Mouse (Mus musculus) kidney, postnatal 0 days (tissue): ENCODE measurements around the gene Hexa. TPM values are rescaled to one million over a fixed set of nuclear protein-coding genes. Genes with fewer than 3 reads are reported as not detected.
A peak's percentile ranks its signal among the peaks of the same experiment; 100 is the strongest.

ENCODE experiments used
- ATAC-seq: fragments of 200-750 bp; cut with Nextera tagmentation; replicated peaks from 2 replicates; pipeline ENCODE4 v1.8.0; 2017; ENCODE audit warnings: low read depth, moderate number of reproducible peaks, moderate TSS enrichment, moderate library complexity; ENCODE audit not compliant: low FRiP score
- DNase-seq: peaks from one replicate; pipeline ENCODE4 v3.0.0-alpha.2; 2016; ENCODE audit warnings: low spot score
- H3K27ac ChIP-seq: fragments of 300-500 bp; sonication (generic); 2 replicates; pipeline ENCODE4 v1.5.1; 2014; ENCODE audit warnings: mild to moderate bottlenecking
- H3K27me3 ChIP-seq: fragments of 300-500 bp; sonication (generic); 2 replicates; pipeline ENCODE4 v1.6.1; 2014; ENCODE audit warnings: low read length, mixed read lengths; ENCODE audit not compliant: insufficient read depth
- H3K36me3 ChIP-seq: fragments of 300-500 bp; sonication (generic); 2 replicates; pipeline ENCODE4 v1.6.1; 2014; ENCODE audit warnings: low read length, mixed read lengths; ENCODE audit not compliant: insufficient read depth
- H3K4me1 ChIP-seq: fragments of 300-500 bp; sonication (generic); replicated peaks from 2 replicates; pipeline ENCODE4 v1.6.1; 2014; ENCODE audit warnings: antibody characterized with exemption, low read length, mixed read lengths; ENCODE audit not compliant: insufficient read depth
- H3K4me2 ChIP-seq: fragments of 300-500 bp; sonication (generic); 2 replicates; pipeline ENCODE4 v1.6.1; 2014; ENCODE audit warnings: mild to moderate bottlenecking, low read length, moderate library complexity, mixed read lengths
- H3K4me3 ChIP-seq: fragments of 300-500 bp; sonication (generic); replicated peaks from 2 replicates; pipeline ENCODE4 v1.5.1; 2014; ENCODE audit warnings: low read depth, low read length
- H3K9ac ChIP-seq: fragments of 300-500 bp; sonication (generic); 2 replicates; pipeline ENCODE4 v1.6.1; 2014; ENCODE audit warnings: low read depth, low read length
- H3K9me3 ChIP-seq: fragments of 300-500 bp; sonication (generic); replicated peaks from 2 replicates; pipeline ENCODE4 v1.6.1; 2016; ENCODE audit warnings: low read length, inconsistent platforms, mixed read lengths
- CTCF ChIP-seq: IDR thresholded peaks from 2 replicates; pipeline ENCODE4 v1.5.1; 2016; ENCODE audit warnings: antibody characterized with exemption, low read depth, mild to moderate bottlenecking, moderate library complexity
- WGBS: fragments of 180-500 bp; shearing (Covaris S2); extraction: QIAGEN DNeasy Blood & Tissue Kit; methylation state at CpG from one replicate; pipeline ENCODE4 v1.1.7; 2014; 5-methylcytosine and 5-hydroxymethylcytosine counted together
- polyA plus RNA-seq: library from polyadenylated mRNA; unstranded; fragments of >200 nt; fragmentation: Nextera tagmentation; extraction: Ambion mirVana; gene quantifications from 2 replicates; pipeline ENCODE4 v1.2.1, GENCODE M21; 2015

Hexa gene
- 57.0 and 62.7 TPM in 2 replicates for polyA plus RNA-seq

- H3K27me3 ChIP-seq, result no peaks in the 10 kb centered on the region
- H3K9ac ChIP-seq, result peak within 1 kb of the TSS; percentile 78
- WGBS, result under 1% methylated on average over 51 of the region's 55 CpGs
- no peak for TF ChIP-seq CTCF
- H3K9me3 ChIP-seq, result no peaks in the 10 kb centered on the region
- ATAC-seq (peak; percentile 95), DNase-seq (peak; percentile 93)
- H3K36me3 ChIP-seq, result no peaks in the 10 kb centered on the region
- peaks cover 14% of the 10 kb centered on the region; the same call in 1 of the 2 replicates for H3K4me1 ChIP-seq
- H3K4me3 ChIP-seq, result peak within 1 kb of the TSS; percentile 69
- H3K27ac ChIP-seq, result peak within 1 kb of the TSS; percentile 36; the same call in 1 of the 2 replicates
- peak within 1 kb of the TSS; percentile 92 for H3K4me2 ChIP-seq
Observed at GRCm38 (mm10) chr9:59539441-59540137, at the start of gene Hexa, which contains the start of gene Tmem202. TSS of gene Hexa (plus strand) at chr9:59539540. TSS of gene Tmem202 (minus strand) at chr9:59539847.

GRCm38 (mm10) chr9:59508146-59508545 lies 31.2 kb upstream of the Hexa start:
- H3K4me1 ChIP-seq, result no peaks in the 10 kb centered on the region
- no peaks in the 10 kb centered on the region for H3K36me3 ChIP-seq
- no peak overlapping the region for H3K9ac ChIP-seq
- no peak overlapping the region for H3K4me2 ChIP-seq
- TF ChIP-seq CTCF, result no peak
- no peaks in the 10 kb centered on the region for H3K27me3 ChIP-seq
- H3K27ac ChIP-seq, result no peak overlapping the region
- ATAC-seq (no peak), DNase-seq (no peak)
- WGBS, result 48% methylated on average over 1 of the region's 1 CpGs
- H3K9me3 ChIP-seq, result no peaks in the 10 kb centered on the region
- H3K4me3 ChIP-seq, result no peak overlapping the region

DNA sequence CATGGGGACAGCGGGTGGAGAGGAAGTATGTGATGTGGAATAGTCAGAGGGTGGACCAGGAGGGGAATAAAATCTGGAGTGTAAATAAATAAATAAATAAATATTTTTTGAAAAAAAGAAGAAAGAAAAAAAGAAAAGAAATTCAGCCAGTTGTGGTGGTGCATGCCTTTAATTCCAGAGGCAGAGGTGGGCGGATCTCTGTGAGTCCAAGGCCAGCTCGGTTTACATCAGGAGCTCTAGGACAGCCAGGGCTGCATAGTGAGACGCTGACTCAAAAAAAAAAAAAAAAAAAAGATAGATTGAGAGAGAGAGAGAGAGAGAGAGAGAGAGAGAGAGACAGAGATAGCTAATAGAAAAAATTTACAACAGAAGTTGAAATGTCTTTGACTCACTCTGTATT lies 27.0 kb upstream of the Hexa start:
- Histone ChIP-seq H3K4me2 (no peak overlapping the region), H3K27me3 (no peaks in the 10 kb centered on the region), H3K4me3 (no peak overlapping the region), H3K9me3 (no peaks in the 10 kb centered on the region), H3K9ac (no peak overlapping the region), H3K36me3 (no peaks in the 10 kb centered on the region), H3K27ac (no peak overlapping the region), H3K4me1 (no peaks in the 10 kb centered on the region)
- 36% methylated on average over 4 of the region's 4 CpGs for WGBS
- TF ChIP-seq CTCF, result no peak
- no peak for DNase-seq
- ATAC-seq, result no peak

- Histone ChIP-seq H3K4me3 (no peak overlapping the region), H3K4me2 (no peak overlapping the region), H3K36me3 (no peaks in the 10 kb centered on the region), H3K27ac (no peak overlapping the region), H3K9ac (no peak overlapping the region), H3K4me1 (no peaks in the 10 kb centered on the region), H3K27me3 (no peaks in the 10 kb centered on the region), H3K9me3 (no peaks in the 10 kb centered on the region)
- ATAC-seq (no peak), DNase-seq (no peak)
- no peak for TF ChIP-seq CTCF
- 44% methylated on average over 3 of the region's 3 CpGs for WGBS
Observed at GRCm38 (mm10) chr9:59515069-59515468, 24.3 kb upstream of the Hexa start.

DNA sequence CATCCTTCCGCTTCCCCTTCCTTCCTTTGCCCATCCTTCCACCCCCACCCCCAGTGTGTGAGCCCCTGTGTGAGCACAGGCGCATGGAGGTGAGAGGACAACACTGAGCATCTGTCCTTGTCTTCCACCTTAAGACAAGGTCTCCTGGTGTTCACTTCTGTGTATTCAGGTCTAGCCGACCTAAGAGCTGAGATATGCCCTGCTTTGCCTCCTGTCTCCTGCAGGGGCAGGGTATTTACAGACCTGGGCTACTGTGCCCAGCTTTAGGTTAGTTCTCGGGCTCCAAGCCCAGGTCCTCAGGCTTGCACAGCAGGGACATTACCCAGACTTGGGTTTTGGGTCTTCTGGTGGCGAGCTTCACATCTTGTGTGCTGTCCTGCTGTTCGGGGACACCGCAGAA lies 22.2 kb upstream of the Hexa start:
- ATAC-seq, result no peak
- no peak overlapping the region for H3K4me2 ChIP-seq
- 53% methylated on average over 7 of the region's 7 CpGs for WGBS
- H3K27me3 ChIP-seq, result no peaks in the 10 kb centered on the region
- peak; percentile 19 for DNase-seq
- H3K4me1 ChIP-seq, result no peaks in the 10 kb centered on the region
- no peaks in the 10 kb centered on the region for H3K36me3 ChIP-seq
- H3K27ac ChIP-seq, result no peak overlapping the region
- H3K9me3 ChIP-seq, result no peaks in the 10 kb centered on the region
- H3K4me3 ChIP-seq, result no peak overlapping the region
- TF ChIP-seq CTCF, result peak; percentile 40; the same call in 1 of the 2 replicates
- H3K9ac ChIP-seq, result no peak overlapping the region

DNA sequence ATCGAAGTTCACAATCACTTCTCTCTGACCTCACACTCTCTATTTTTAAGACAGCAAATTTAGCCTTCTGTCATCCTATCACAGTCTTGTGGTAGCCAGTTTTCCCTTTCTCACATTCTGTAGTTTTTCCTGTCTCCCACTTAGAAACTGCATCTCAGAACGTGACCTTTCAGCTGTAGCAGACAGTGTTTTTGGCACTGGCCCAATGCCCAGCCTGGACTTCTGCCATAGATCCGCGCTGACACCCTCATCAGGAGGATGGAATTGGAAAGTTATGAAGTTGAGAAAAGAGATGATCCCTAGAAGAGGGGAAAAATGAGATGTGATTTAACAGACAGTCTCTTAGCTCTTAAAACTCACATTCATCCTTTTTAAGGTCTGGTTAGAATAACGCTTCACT lies 20.4 kb upstream of the Hexa start:
- ATAC-seq (no peak), DNase-seq (no peak)
- H3K4me1 ChIP-seq, result no peaks in the 10 kb centered on the region
- H3K27ac ChIP-seq, result no peak overlapping the region
- 56% methylated on average over 5 of the region's 5 CpGs for WGBS
- no peak overlapping the region for H3K4me3 ChIP-seq
- H3K9ac ChIP-seq, result no peak overlapping the region
- no peaks in the 10 kb centered on the region for H3K27me3 ChIP-seq
- no peak for TF ChIP-seq CTCF
- no peaks in the 10 kb centered on the region for H3K9me3 ChIP-seq
- no peaks in the 10 kb centered on the region for H3K36me3 ChIP-seq
- H3K4me2 ChIP-seq, result no peak overlapping the region
